Mouse (Mus musculus) bone marrow, adult 2 months (tissue): ENCODE measurements around the gene Bcr. TPM values are rescaled to one million over a fixed set of nuclear protein-coding genes. Genes with fewer than 3 reads are reported as not detected.

Source experiments
- H3K27ac ChIP-seq: fragments of 200-500 bp; 2 replicates; pipeline ENCODE4 v1.5.1; 2012; ENCODE audit warnings: low read depth, mild to moderate bottlenecking, control low read depth, inconsistent platforms, low read length; ENCODE audit not compliant: control insufficient read depth, poor library complexity, insufficient read depth
- H3K4me1 ChIP-seq: fragments of 200-500 bp; 2 replicates; pipeline ENCODE4 v1.6.1; 2011; ENCODE audit warnings: low read length; ENCODE audit not compliant: control insufficient read depth, insufficient read depth
- H3K4me3 ChIP-seq: fragments of 200-500 bp; replicated peaks from 2 replicates; pipeline ENCODE3; 2011; ENCODE audit warnings: mild to moderate bottlenecking, low read depth, low read length, control low read depth; ENCODE audit not compliant: control insufficient read depth
- CTCF ChIP-seq: fragments of 200-500 bp; IDR thresholded peaks from 2 replicates; pipeline ENCODE4 v1.5.1; 2011; ENCODE audit warnings: low read length, control low read depth; ENCODE audit not compliant: control insufficient read depth, insufficient read depth
- POLR2A ChIP-seq: fragments of 200-500 bp; IDR thresholded peaks from 2 replicates; pipeline ENCODE4 v1.6.1; 2011; ENCODE audit warnings: low read depth, mild to moderate bottlenecking, control low read depth, low read length, borderline replicate concordance; ENCODE audit not compliant: control insufficient read depth
- WGBS: fragments of 180-500 bp; shearing (Covaris S2); methylation state at CpG from one replicate; pipeline ENCODE4 v1.1.7; 2018; 5-methylcytosine and 5-hydroxymethylcytosine counted together
- polyA plus RNA-seq: library from polyadenylated mRNA; stranded (reverse); fragments of >200 nt; gene quantifications from 2 replicates; pipeline ENCODE4 v1.2.4, GENCODE M21; 2011; ENCODE audit warnings: low replicate concordance; ENCODE audit not compliant: missing spikeins, insufficient read depth, insufficient read length

Bcr gene
- polyA plus RNA-seq, 1 experiment, result 26.6 TPM

DNA sequence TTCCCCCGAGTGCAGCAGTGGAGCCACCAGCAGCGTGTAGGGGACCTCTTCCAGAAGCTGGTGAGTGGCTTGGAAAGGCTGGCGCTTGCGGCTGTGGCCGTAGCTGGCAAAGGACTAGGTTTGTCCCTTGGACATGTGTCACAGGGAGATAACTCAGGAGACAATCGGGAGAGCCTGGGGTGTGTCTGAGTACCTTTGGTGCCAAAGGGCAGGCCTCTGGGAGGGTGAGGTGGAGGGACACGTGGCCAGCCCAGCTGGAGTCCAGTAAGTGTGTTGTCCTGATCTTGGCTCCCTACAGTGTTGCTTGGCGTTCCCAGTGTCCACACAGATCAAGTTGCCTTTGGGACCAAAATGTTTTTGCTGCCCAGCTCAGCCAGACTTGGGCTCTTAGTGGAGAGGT is 71.2 kb downstream of the Bcr start:
- no peak overlapping the region for H3K4me3 ChIP-seq
- H3K4me1 ChIP-seq, result no peaks in the 10 kb centered on the region
- no peak overlapping the region for H3K27ac ChIP-seq
- TF ChIP-seq CTCF (no peak), POLR2A (no peak)
- WGBS, result 76% methylated on average over 8 of the region's 8 CpGs

DNA sequence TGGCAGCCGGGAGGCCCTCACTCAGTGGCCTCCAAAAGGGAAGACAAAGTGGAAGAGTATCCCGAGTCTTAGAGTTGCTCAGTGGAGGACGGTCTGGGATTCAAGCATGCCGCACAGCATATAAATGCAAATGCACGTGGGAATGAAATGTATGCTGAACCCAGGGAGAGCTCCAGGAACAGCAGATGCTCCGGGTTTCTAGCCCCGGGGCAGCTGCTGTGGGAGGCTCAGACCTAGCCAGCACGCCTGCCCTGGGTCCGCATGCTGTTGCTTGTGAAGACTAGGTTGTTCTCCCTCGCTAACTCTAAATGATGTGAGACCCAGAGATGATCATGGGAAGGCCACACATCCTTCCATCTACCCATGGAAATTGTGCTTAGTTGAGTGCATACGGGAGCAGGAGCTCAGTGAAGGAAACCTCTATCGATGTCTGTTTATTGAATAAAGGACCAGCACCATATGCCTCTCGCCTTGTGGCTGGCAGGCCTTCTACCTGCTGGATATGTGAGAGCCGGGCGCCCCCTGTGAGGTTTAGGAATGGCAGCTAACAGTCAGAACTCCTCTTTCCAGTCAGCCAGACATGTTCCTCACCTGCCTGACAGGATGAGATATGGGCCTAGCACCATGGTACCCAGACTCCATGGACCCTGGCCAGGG is 74.6 kb downstream of the Bcr start:
- TF ChIP-seq CTCF (no peak), POLR2A (no peak)
- 90% methylated on average over 15 of the region's 15 CpGs for WGBS
- H3K4me3 ChIP-seq, result no peak overlapping the region
- no peaks in the 10 kb centered on the region for H3K4me1 ChIP-seq
- H3K27ac ChIP-seq, result no peak overlapping the region

DNA sequence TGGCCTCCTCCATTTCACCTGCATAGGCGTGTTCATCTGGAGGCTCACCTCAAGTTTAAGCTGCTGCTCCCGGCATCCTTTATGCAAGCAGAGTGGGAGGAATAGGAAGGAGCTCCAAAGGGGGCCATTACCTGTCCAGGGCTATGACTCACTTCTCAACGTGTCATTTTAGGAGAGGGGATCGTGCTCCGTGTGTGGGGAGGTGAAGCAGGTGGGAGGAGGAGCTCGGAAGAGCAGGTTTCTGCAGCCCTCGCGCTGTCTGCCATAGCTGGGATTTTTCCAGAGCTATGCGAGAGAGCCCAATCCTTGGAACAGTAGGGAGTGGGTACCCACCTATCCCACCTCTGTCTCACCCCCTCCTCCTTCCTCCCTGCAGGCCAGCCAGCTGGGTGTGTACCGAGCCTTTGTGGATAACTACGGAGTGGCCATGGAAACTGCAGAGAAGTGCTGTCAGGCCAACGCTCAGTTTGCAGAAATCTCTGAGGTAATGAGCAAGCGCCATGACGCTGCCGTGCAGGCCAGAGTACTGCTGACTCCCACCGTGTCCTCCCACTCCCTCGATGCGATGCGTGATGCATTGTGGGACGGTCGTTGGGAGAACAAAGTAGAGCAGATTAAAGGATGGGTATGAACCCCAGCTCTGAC is 75.2 kb downstream of the Bcr start:
- H3K27ac ChIP-seq, result no peak overlapping the region
- 90% methylated on average over 21 of the region's 21 CpGs for WGBS
- TF ChIP-seq POLR2A (no peak), CTCF (no peak)
- no peaks in the 10 kb centered on the region for H3K4me1 ChIP-seq
- no peak overlapping the region for H3K4me3 ChIP-seq

- no peaks in the 10 kb centered on the region for H3K4me1 ChIP-seq
- H3K27ac ChIP-seq, result no peak overlapping the region
- TF ChIP-seq POLR2A, result no peak
- TF ChIP-seq CTCF, result peak; percentile 33; the same call in 1 of the 2 replicates
- WGBS, result 15% methylated on average over 3 of the region's 3 CpGs
- H3K4me3 ChIP-seq, result no peak overlapping the region
These were observed 76.8 kb downstream of the Bcr start for GRCm38 (mm10) chr10:75137148-75137547.

GRCm38 (mm10) chr10:75145221-75145620 is 84.8 kb downstream of the Bcr start:
- no peak overlapping the region for H3K4me3 ChIP-seq
- 39% methylated on average over 17 of the region's 17 CpGs for WGBS
- TF ChIP-seq POLR2A (no peak), CTCF (no peak)
- peaks cover 9% of the 10 kb centered on the region for H3K4me1 ChIP-seq
- H3K27ac ChIP-seq, result no peak overlapping the region; the same call in 1 of the 2 replicates

GRCm38 (mm10) chr10:75146001-75146400 is 85.6 kb downstream of the Bcr start:
- TF ChIP-seq CTCF (0 out of 2 replicates have a peak, but pooled peaks have one; percentile 16), POLR2A (no peak)

DNA sequence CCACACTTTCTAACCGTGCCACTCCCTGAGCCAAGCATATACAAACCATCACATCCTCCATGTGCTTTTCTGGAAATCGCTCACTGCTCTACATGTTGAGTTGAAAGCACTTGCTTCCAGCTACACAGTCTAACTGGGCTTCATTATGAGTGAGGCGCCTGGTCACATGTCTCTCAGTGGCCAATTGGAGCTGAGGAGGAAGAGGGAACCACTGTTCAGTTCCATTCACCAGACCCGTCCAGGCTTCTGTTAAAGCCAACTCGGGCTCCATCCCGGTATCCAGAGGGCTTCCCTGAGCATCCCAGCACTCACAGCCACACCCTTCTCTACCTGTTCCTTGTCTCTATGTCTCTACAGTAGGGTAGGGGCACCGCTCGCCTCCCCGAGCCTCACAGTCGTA is 86.2 kb downstream of the Bcr start:
- Histone ChIP-seq H3K4me1 (peaks cover 9% of the 10 kb centered on the region), H3K27ac (peak overlapping the region; percentile 39; the same call in 1 of the 2 replicates), H3K4me3 (no peak overlapping the region)
- 58% methylated on average over 10 of the region's 10 CpGs for WGBS
- no peak for TF ChIP-seq POLR2A
- TF ChIP-seq CTCF, result no peak

More at GRCm38 (mm10) chr10:75146001-75146400, 85.6 kb downstream of the Bcr start:
- under 1% methylated on average over 4 of the region's 4 CpGs for WGBS
- peaks cover 9% of the 10 kb centered on the region for H3K4me1 ChIP-seq
- H3K27ac ChIP-seq, result peak overlapping the region; percentile 39; the same call in 1 of the 2 replicates
- H3K4me3 ChIP-seq, result no peak overlapping the region

GRCm38 (mm10) chr10:75148295-75148694 is 87.9 kb downstream of the Bcr start:
- H3K4me1 ChIP-seq, result peaks cover 9% of the 10 kb centered on the region
- 66% methylated on average over 6 of the region's 6 CpGs for WGBS
- TF ChIP-seq POLR2A (no peak), CTCF (no peak)
- H3K4me3 ChIP-seq, result no peak overlapping the region
- no peak overlapping the region for H3K27ac ChIP-seq

GRCm38 (mm10) chr10:75150361-75150760 is 90.0 kb downstream of the Bcr start:
- peaks cover 6% of the 10 kb centered on the region for H3K4me1 ChIP-seq
- no peak overlapping the region for H3K27ac ChIP-seq
- no peak for TF ChIP-seq CTCF
- TF ChIP-seq POLR2A, result no peak
- 85% methylated on average over 5 of the region's 5 CpGs for WGBS
- no peak overlapping the region for H3K4me3 ChIP-seq
